Mouse (Mus musculus): ENCODE data around the gene Gm20517. TPM values are rescaled to one million over a fixed set of nuclear protein-coding genes. Genes with fewer than 3 reads are reported as not detected.
A peak's percentile ranks its signal among the peaks of the same experiment; 100 is the strongest.
"Not testable (repeated sequence)": the region's sequence is repeated elsewhere in the genome, so short reads cannot be mapped to it uniquely, and the experiment has no call there.

The Gm20517 gene
- polyA plus RNA-seq, 1 experiment from 2014 or later, result 3.0 TPM

DNA sequence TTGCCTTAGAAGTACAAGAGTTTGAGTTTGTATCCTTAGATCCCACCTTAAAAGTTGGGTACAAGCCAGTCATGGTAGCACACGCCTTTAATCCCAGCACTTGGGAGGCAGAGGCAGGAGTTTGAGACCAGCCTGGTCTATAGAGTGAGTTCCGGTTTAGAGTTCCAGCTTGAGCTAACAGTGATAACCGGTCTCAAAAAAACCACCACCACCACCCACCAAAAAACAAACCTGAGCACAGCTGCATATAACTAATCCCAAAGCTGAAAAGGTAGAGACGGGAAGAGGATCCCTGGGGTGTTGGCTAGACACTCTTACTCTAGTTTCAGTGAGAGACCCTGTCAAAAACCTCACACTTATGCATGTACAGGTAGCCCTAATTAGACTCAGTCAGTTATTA lies 5.3 kb downstream of the Gm20517 start:
- no peaks in the 10 kb centered on the region for H3K9me3 ChIP-seq
- H3K36me3 ChIP-seq, result peaks cover 62% of the 10 kb centered on the region
- ATAC-seq (ENCODE audit: low read depth), result no peak
- H3K27me3 ChIP-seq, result no peaks in the 10 kb centered on the region
- H3K9ac ChIP-seq, result no peak overlapping the region
- WGBS, result 92% methylated on average over 4 of the region's 4 CpGs
- H3K4me1 ChIP-seq (replicated peaks), result peaks cover 13% of the 10 kb centered on the region
- no peak overlapping the region for H3K27ac ChIP-seq (replicated peaks)
- no peak overlapping the region for H3K4me3 ChIP-seq
- H3K4me2 ChIP-seq, result no peak overlapping the region

DNA sequence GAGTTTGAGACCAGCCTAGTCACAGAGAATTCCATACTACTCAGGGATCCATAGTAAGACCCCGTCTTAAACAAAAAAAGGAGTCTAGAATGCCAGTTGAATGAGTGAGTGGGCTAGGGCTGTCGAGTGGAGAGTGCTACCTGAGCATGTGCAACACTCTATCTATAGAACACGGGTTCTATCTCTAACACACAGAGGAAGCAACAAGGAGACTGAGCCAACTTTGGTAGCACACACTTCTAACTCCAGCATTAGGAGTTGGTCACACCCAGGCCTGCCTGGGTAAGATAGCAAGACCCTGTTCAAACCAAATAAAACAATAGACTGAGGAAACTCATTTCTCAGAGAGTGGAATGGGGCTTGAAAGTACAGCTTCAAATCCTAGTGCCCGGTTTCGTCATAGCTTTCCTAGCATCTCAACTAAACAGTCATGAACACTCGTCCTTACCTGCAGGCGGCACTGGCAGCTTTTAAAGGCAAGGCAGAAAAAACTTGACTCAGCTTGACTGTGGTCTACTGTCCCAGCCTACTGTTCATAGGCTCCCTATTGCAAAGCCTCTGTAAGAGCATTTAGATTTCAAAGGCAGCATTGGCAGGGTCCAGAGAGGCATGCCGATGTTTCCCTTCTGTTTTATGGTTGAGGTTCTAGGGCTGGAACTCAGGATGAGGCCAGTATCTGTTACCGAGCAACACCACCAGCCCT lies 6.4 kb downstream of the Gm20517 start:
- Histone ChIP-seq H3K27me3 (no peaks in the 10 kb centered on the region), H3K27ac (replicated peaks) (no peak overlapping the region), H3K4me3 (no peak overlapping the region), H3K36me3 (peaks cover 73% of the 10 kb centered on the region), H3K9ac (no peak overlapping the region), H3K4me2 (no peak overlapping the region), H3K4me1 (replicated peaks) (peaks cover 2% of the 10 kb centered on the region), H3K9me3 (no peaks in the 10 kb centered on the region)
- WGBS, result 92% methylated on average over 9 of the region's 9 CpGs
- ATAC-seq (ENCODE audit: low read depth), result no peak

DNA sequence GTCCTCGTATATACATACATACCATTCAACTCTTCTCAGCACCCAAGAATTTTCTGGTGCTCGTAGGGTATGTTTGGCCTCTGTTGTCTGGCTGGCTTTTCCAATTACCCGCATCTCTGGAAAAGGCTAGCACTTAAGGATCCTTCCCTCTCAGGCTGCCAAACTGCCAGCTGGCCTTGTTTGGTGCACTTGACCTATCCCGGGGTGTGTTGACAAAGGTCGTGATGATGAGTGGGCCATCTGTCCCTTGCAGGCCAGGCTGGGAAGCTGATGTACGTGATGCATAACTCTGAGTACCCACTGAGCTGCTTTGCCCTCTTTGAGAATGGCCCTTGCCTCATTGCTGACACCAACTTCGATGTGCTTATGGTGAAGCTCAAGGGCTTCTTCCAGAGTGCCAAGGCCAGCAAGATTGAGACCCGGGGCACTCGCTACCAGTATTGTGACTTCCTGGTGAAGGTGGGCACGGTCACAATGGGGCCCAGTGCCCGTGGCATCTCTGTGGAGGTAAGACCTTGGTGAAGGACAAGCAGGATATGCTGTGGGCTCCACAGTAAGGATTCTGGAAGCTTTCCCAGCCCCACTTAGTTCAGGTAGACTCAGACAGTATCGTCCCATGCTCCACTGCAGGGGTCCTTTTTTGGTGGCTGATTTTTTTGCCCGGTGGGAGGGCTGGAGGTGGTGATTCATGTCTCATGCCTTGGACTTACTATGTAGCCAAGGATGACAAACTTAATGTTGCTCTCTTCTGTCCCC lies 7.3 kb downstream of the Gm20517 start:
- Histone ChIP-seq H3K4me2 (no peak overlapping the region), H3K9ac (no peak overlapping the region), H3K9me3 (no peaks in the 10 kb centered on the region), H3K27ac (replicated peaks) (no peak overlapping the region), H3K36me3 (peaks cover 83% of the 10 kb centered on the region), H3K4me1 (replicated peaks) (no peaks in the 10 kb centered on the region), H3K4me3 (no peak overlapping the region), H3K27me3 (no peaks in the 10 kb centered on the region)
- no peak for ATAC-seq (ENCODE audit: low read depth)
- 90% methylated on average over 13 of the region's 13 CpGs for WGBS

- ATAC-seq (ENCODE audit: low read depth), result no peak
Measured at GRCm38 (mm10) chr17:47622912-47623554, 11.6 kb downstream of the Gm20517 start.

DNA sequence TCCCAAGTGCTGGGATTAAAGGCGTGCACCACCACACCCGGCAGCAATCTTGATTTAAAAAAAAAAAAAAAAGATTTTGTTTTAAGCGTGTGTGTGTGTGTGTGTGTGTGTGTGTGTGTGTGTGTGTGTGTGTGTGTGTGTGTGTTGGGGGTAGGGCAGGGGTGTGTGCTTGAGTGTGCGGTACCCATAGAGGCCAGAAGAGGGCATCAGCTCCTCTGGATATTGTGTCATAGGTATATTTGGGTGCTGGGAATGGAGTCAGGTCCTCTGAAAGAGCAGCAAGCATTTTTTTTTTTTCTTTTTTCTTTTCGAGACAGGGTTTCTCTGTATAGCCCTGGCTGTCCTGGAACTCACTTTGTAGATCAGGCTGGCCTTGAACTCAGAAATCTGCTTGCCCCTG lies 13.2 kb downstream of the Gm20517 start:
- Histone ChIP-seq H3K4me1 (replicated peaks) (peaks cover 10% of the 10 kb centered on the region), H3K36me3 (peaks cover 57% of the 10 kb centered on the region)
- not testable (repeated sequence) for H3K4me2 ChIP-seq; H3K27me3 ChIP-seq; H3K4me3 ChIP-seq; ATAC-seq (ENCODE audit: low read depth); H3K27ac ChIP-seq (replicated peaks); H3K9me3 ChIP-seq; H3K9ac ChIP-seq
- 92% methylated on average over 5 of the region's 5 CpGs for WGBS

More at GRCm38 (mm10) chr17:47622912-47623554, 11.6 kb downstream of the Gm20517 start:
- H3K36me3 ChIP-seq, result peaks cover 69% of the 10 kb centered on the region
- no peak overlapping the region for H3K27ac ChIP-seq (replicated peaks)
- H3K4me1 ChIP-seq (replicated peaks), result peaks cover 3% of the 10 kb centered on the region
- H3K9me3 ChIP-seq, result no peaks in the 10 kb centered on the region
- H3K9ac ChIP-seq, result no peak overlapping the region
- no peak overlapping the region for H3K4me2 ChIP-seq
- H3K4me3 ChIP-seq, result no peak overlapping the region
- H3K27me3 ChIP-seq, result no peaks in the 10 kb centered on the region
- WGBS, result 94% methylated on average over 14 of the region's 14 CpGs

- peaks cover 10% of the 10 kb centered on the region for H3K4me1 ChIP-seq (replicated peaks)
- H3K27ac ChIP-seq (replicated peaks), result no peak overlapping the region
- WGBS, result 98% methylated on average over 2 of the region's 2 CpGs
- H3K4me3 ChIP-seq, result no peak overlapping the region
- peaks cover 51% of the 10 kb centered on the region for H3K36me3 ChIP-seq
- H3K27me3 ChIP-seq, result no peaks in the 10 kb centered on the region
- H3K4me2 ChIP-seq, result no peak overlapping the region
- ATAC-seq (ENCODE audit: low read depth), result no peak
- no peaks in the 10 kb centered on the region for H3K9me3 ChIP-seq
- no peak overlapping the region for H3K9ac ChIP-seq
Measured at GRCm38 (mm10) chr17:47625088-47625487, 13.7 kb downstream of the Gm20517 start.

GRCm38 (mm10) chr17:47626031-47626430 lies 14.6 kb downstream of the Gm20517 start:
- peaks cover 45% of the 10 kb centered on the region for H3K36me3 ChIP-seq
- ATAC-seq (ENCODE audit: low read depth), result no peak
- WGBS, result 88% methylated on average over 5 of the region's 5 CpGs
- H3K9me3 ChIP-seq, result no peaks in the 10 kb centered on the region
- no peak overlapping the region for H3K27ac ChIP-seq (replicated peaks)
- no peak overlapping the region for H3K4me3 ChIP-seq
- H3K9ac ChIP-seq, result no peak overlapping the region
- no peak overlapping the region for H3K4me2 ChIP-seq
- peaks cover 18% of the 10 kb centered on the region for H3K4me1 ChIP-seq (replicated peaks)
- H3K27me3 ChIP-seq, result no peaks in the 10 kb centered on the region

DNA sequence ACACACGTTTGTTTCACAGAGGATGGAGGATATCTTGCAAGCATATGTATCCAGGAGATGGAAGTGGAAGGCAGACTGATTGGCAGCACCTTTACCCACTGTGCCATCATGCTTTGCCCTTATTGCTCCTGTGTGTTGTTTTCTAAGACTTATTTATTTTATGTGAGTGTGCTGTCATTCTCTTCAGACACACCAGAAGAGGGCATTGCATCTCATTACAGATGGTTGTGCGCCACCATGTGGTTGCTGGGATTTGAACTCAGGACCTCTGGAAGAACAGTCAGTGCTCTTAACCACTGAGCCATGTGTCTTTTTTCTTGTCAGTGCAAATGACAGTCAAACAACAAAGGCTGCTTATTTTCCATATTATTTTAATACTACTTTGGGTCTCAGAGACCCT lies 16.4 kb downstream of the Gm20517 start:
- H3K4me2 ChIP-seq, result peak overlapping the region; percentile 77
- H3K9ac ChIP-seq, result no peak overlapping the region
- no peak for ATAC-seq (ENCODE audit: low read depth)
- H3K4me3 ChIP-seq, result 0 out of 2 replicates have a peak overlapping the region, but pooled peaks have one; percentile 60
- H3K4me1 ChIP-seq (replicated peaks), result peaks cover 35% of the 10 kb centered on the region
- H3K36me3 ChIP-seq, result peaks cover 27% of the 10 kb centered on the region
- no peaks in the 10 kb centered on the region for H3K27me3 ChIP-seq
- H3K27ac ChIP-seq (replicated peaks), result no peak overlapping the region
- H3K9me3 ChIP-seq, result no peaks in the 10 kb centered on the region
- 93% methylated on average over 2 of the region's 2 CpGs for WGBS

DNA sequence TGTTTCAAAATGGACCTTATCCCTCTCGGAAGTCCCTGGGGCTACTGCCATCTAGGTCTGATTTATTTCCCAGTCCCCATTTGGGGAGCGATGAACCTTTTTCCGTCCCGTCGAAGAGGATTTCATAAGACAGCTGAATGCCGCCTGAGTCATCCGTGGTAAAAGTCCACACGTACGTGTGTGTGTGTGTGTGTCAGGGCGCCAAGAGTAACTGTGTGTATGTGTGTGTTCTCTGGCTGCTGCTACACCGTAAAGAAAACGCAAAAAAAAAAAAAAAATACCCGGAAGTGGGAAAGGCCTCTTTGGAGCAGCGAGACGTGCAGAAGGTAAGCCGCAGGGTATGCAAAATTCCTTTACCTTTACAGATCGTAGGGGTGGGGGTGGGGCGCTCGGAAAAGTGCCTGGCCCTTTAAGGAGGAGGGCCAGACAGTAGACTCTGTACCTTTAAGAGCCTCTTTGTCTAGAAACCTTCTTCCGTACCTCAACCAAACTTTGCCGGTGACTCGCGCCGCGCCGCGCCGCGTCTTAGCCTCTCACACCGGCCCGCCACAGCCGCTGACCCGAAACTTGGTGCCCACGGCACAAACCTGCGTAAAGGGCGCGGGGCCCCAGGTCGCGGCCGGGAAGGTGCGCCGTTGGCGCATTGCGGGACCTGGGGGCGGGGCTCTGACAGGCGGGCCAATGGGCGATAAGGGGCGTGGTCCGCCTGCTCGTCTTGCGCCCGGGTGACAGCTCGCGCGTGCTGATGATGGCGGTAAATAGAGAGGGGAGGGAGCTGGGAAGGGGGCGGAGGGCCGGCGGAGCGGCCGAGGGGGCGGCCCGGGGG lies 17.7 kb downstream of the Gm20517 start:
- Histone ChIP-seq H3K27ac (replicated peaks) (peak overlapping the region; percentile 95), H3K9ac (peak overlapping the region; percentile 83), H3K4me2 (peak overlapping the region; percentile 77), H3K27me3 (no peaks in the 10 kb centered on the region), H3K4me1 (replicated peaks) (peaks cover 44% of the 10 kb centered on the region), H3K36me3 (peaks cover 14% of the 10 kb centered on the region), H3K9me3 (no peaks in the 10 kb centered on the region), H3K4me3 (peak overlapping the region; percentile 60)
- ATAC-seq (ENCODE audit: low read depth), result peak; percentile 96
- under 1% methylated on average over 63 of the region's 63 CpGs for WGBS

- no peaks in the 10 kb centered on the region for H3K9me3 ChIP-seq
- H3K4me1 ChIP-seq (replicated peaks), result peaks cover 44% of the 10 kb centered on the region
- WGBS, result under 1% methylated on average over 59 of the region's 61 CpGs
- peak overlapping the region; percentile 60 for H3K4me3 ChIP-seq
- H3K36me3 ChIP-seq, result peaks cover 7% of the 10 kb centered on the region
- H3K4me2 ChIP-seq, result peak overlapping the region; percentile 77
- peak overlapping the region; percentile 95 for H3K27ac ChIP-seq (replicated peaks)
- no peaks in the 10 kb centered on the region for H3K27me3 ChIP-seq
- peak; percentile 66 for ATAC-seq (ENCODE audit: low read depth)
- peak overlapping the region; percentile 83 for H3K9ac ChIP-seq
Measured at GRCm38 (mm10) chr17:47629717-47630677, 18.6 kb downstream of the Gm20517 start.

GRCm38 (mm10) chr17:47630678-47631065 lies 19.3 kb downstream of the Gm20517 start, which contains the start of gene Usp49:
TSS of gene Usp49 (plus strand) at chr17:47630690.
- no peak for ATAC-seq (ENCODE audit: low read depth)

More at GRCm38 (mm10) chr17:47630678-47631065, 19.3 kb downstream of the Gm20517 start, which contains the start of gene Usp49:
- Histone ChIP-seq H3K4me1 (replicated peaks) (peaks cover 44% of the 10 kb centered on the region), H3K27ac (replicated peaks) (peak within 1 kb of the TSS; percentile 95), H3K27me3 (no peaks in the 10 kb centered on the region), H3K36me3 (peaks cover 9% of the 10 kb centered on the region; the same call in 1 of the 2 replicates), H3K9me3 (no peaks in the 10 kb centered on the region), H3K4me2 (peak within 1 kb of the TSS; percentile 77), H3K4me3 (peak within 1 kb of the TSS; percentile 60), H3K9ac (peak within 1 kb of the TSS; percentile 83)
- 1% methylated on average over 3 of the region's 3 CpGs for WGBS

Data from neural tube, embryonic 13.5 days (tissue).